Mouse (Mus musculus) layer of hippocampus, adult 2 months (tissue): ENCODE results near the gene Ybx3. TPM values are rescaled to one million over a fixed set of nuclear protein-coding genes. Genes with fewer than 3 reads are reported as not detected.

Experiments
- DNase-seq, 2 experiments: peaks; one replicate each; pipeline ENCODE4 v3.0.0; 2022; ENCODE audit warnings: low spot score in 2 of 2
- H3K27ac ChIP-seq: fragments of 200-600 bp; 2 replicates; pipeline ENCODE4 v1.8.1; 2022
- H3K4me3 ChIP-seq: fragments of 200-600 bp; 2 replicates; pipeline ENCODE4 v1.8.1; 2022; ENCODE audit warnings: mild to moderate bottlenecking
- CTCF ChIP-seq: fragments of 200-600 bp; conservative IDR thresholded peaks from 2 replicates; pipeline ENCODE4 v1.8.1; 2022; ENCODE audit warnings: antibody characterized with exemption, mild to moderate bottlenecking, moderate library complexity
- total RNA-seq, 2 experiments: library from RNA; stranded (reverse); gene quantifications; 2 replicates each; pipeline ENCODE4 v1.2.3; 2021

Ybx3 gene
- total RNA-seq, 2 experiments from 2014 or later = 36.7 to 44.6 TPM

DNA sequence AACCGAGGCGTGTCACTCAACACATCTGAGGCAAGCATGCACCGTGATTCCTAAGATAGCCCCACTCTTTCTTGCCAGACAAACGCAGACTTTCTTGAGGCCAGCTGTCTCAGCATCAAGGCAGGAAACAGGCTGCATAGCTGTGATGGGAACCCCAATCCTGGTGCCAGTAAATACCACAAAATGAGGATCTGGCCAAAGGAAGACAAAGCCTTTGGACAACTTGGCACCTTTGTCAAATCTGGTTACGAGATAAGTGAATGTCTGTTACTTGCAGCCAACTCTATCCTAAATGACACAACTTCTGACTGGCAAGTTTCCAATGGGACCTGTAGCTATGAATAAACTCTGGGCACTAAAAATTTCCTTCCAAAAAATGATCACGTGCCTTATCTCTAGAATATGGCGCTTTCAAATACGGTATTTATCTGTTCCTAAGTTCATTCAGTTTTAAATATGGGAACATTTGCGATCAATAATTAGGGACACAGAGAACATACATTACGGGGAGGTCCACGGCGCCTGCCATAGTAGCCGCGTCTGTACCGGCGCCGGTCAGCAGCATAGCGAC, 9.3 kb downstream of the Ybx3 start:
- DNase-seq = no peak
- Histone ChIP-seq H3K27ac (no peak overlapping the region), H3K4me3 (no peak overlapping the region)
- no peak for TF ChIP-seq CTCF

- DNase-seq = no peak
- no peak overlapping the region for H3K27ac ChIP-seq
- no peak for TF ChIP-seq CTCF
- no peak overlapping the region for H3K4me3 ChIP-seq
These were observed 10.9 kb downstream of the Ybx3 start for GRCm38 (mm10) chr6:131377378-131377777.

GRCm38 (mm10) chr6:131374594-131375340, 13.5 kb downstream of the Ybx3 start:
- no peak for TF ChIP-seq CTCF
- no peak for DNase-seq
- no peak overlapping the region for H3K4me3 ChIP-seq

DNA sequence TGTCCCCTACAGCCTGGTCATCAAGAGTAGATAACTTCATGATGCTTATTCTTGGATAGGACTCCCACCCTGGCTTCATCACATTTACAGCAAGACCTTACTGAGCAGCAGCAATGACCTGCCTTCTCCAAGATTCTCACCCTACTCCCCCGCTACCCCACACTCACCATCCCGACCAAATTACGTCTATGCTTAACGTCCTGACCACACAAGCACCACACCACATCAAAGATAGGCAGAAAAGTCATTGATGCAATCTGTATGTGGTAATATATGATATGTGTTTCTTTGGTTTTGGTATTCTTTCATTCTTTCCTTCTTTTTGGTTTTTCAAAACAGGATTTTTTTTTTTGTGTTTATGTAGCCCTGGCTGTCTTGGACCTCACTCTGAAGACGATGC, 15.1 kb downstream of the Ybx3 start:
- no peak for TF ChIP-seq CTCF
- H3K27ac ChIP-seq = no peak overlapping the region

More at GRCm38 (mm10) chr6:131374594-131375340, 13.5 kb downstream of the Ybx3 start:
- H3K27ac ChIP-seq = no peak overlapping the region

GRCm38 (mm10) chr6:131370767-131371166, 17.5 kb downstream of the Ybx3 start:
- DNase-seq = no peak
- TF ChIP-seq CTCF = no peak
- no peak overlapping the region for H3K4me3 ChIP-seq
- H3K27ac ChIP-seq = no peak overlapping the region

More for the DNA sequence above, 15.1 kb downstream of the Ybx3 start:
- no peak for DNase-seq
- no peak overlapping the region for H3K4me3 ChIP-seq

- no peak overlapping the region for H3K4me3 ChIP-seq
- H3K27ac ChIP-seq = no peak overlapping the region
- DNase-seq = no peak
- no peak for TF ChIP-seq CTCF
These were observed 18.2 kb downstream of the Ybx3 start for GRCm38 (mm10) chr6:131369866-131370616.

GRCm38 (mm10) chr6:131367101-131367500, 21.2 kb downstream of the Ybx3 start:
- Histone ChIP-seq H3K4me3 (no peak overlapping the region), H3K27ac (no peak overlapping the region)
- peak; percentile 85 for TF ChIP-seq CTCF
- DNase-seq = peak; percentile 38 to 41

DNA sequence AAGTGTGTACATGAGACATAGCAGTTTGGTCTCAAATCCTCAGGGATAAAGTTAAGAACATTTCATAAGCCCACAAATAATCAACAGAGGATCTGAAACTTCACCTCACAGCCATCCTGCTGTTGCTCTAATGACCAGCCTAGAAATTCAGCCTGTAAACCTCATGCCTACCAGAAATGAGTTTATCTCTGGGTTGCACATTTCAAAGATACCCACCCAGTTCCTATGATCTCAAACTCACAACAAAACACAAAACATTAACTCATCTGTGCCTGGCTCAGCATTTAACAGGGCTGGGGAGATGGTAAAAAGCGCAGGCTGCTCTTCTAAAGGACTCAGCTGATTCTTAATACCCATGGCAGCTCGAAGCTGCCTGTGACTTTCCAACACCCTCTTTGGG, 23.9 kb downstream of the Ybx3 start:
- H3K27ac ChIP-seq = no peak overlapping the region
- TF ChIP-seq CTCF = no peak
- H3K4me3 ChIP-seq = no peak overlapping the region
- no peak for DNase-seq

DNA sequence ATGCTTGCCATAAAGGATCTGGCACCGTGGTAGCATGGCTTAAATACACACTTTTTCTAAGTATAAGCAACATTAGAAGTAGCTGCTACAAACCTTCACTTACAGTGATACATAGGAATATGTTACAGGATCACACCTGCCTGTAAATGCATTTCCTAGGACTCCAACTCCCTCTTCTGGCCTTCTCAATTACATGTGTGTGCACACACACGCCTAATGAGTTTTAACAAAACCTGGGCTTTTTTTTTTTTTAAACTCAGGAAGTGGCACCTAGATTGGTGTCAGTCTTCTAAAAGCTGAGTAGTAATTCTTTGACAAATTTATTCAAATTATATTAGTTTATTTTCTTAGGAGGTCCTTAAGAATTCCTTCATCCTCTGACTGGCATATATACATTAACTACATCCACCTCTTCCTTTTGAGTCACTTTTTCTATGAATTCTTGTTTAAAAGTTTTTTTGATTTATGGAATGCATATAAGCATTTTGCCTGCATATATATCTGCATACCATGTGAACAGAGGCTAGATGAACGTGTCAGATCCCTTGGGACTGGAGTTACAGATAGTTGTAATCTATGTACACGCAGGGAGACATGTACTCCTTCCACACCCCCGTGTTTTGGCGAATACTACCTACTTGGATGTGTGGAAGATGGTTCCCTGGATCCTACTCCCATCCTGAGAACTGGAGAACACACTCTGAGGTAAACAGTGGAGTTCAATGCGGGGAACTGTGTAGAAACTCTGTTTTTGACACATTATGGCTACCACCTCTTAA, 25.1 kb downstream of the Ybx3 start:
- H3K27ac ChIP-seq = no peak overlapping the region
- TF ChIP-seq CTCF = no peak
- H3K4me3 ChIP-seq = no peak overlapping the region
- DNase-seq = no peak

- DNase-seq = peak in 1 of 2 experiments; percentile 13
- Histone ChIP-seq H3K27ac (no peak overlapping the region), H3K4me3 (no peak overlapping the region)
- TF ChIP-seq CTCF = no peak
These were observed 27.6 kb downstream of the Ybx3 start for GRCm38 (mm10) chr6:131360693-131361092.

DNA sequence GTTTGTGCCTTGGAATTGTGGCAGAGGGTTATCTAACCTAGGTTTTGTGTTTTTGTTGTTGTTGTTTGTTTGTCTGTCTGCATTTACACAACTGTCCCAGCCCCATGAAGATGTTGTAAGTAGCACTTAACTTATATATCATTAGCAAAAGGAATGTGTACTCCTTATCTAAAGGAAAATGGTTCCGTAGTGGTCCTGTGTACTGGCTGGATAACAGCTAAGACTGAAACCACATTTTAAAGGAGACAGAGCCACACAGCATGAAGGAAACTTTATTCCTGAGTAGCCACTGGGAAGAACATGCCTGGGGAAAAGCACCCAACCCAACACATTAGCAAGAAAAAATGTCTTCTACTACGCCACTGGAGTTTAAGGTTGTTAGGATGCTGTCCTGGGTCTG, 28.7 kb downstream of the Ybx3 start:
- no peak overlapping the region for H3K4me3 ChIP-seq
- no peak for DNase-seq
- no peak for TF ChIP-seq CTCF
- no peak overlapping the region for H3K27ac ChIP-seq

GRCm38 (mm10) chr6:131354913-131355312, 33.4 kb downstream of the Ybx3 start:
- Histone ChIP-seq H3K27ac (no peak overlapping the region), H3K4me3 (no peak overlapping the region)
- no peak for TF ChIP-seq CTCF
- DNase-seq = no peak

DNA sequence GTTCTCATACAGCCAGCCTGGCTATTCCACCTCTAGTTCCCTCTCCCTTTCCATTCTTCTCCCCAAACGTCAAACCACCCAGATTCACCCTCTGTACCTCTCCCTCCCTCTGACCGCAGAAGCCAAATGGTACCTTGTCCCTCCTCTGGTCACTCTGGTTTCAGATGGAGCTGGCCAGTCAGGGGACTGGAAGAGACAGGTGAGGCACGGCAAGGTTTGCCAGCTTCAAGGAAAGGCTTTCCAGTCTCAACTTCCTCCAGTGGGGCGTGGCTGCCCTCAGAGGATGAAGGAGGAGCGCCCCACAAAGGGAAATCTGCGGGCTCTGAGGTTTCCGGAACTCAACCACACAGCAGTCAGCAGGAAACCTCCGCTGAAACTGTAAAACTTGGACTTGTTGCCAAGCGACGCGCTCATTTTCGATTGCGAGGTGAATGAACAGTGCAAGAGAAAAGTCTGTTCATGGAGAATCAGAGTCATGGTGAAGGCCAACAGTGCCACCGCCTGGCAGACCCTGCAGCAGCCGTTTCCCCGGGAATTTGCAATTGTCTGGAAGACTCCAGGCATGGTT, 34.8 kb downstream of the Ybx3 start, which contains the start of gene Styk1:
Styk1 (minus strand) TSS at position 246 of the 568 bp plus-strand sequence.
- peak; percentile 86 to 90 for DNase-seq
- TF ChIP-seq CTCF = peak; percentile 97
- H3K4me3 ChIP-seq = peak within 1 kb of the TSS; percentile 54
- no peak within 1 kb of the TSS for H3K27ac ChIP-seq
